Mouse (Mus musculus): ENCODE data around the gene Mlip. TPM values are rescaled to one million over a fixed set of nuclear protein-coding genes. Genes with fewer than 3 reads are reported as not detected.
"Not testable (repeated sequence)": the region's sequence is repeated elsewhere in the genome, so short reads cannot be mapped to it uniquely, and the experiment has no call there.

The Mlip gene
- polyA plus RNA-seq, 1 experiment from 2014 or later, result 0.29 TPM

GRCm38 (mm10) chr9:77379625-77380024, 26.9 kb upstream of the Mlip start:
- no peaks in the 10 kb centered on the region for H3K9me3 ChIP-seq
- no peaks in the 10 kb centered on the region for H3K27me3 ChIP-seq (replicated peaks; ENCODE audit: low read depth, poor library complexity, severe bottlenecking)
- no peak overlapping the region for H3K4me3 ChIP-seq
- DNase-seq (ENCODE audit: low spot score), result peak; percentile 81
- H3K36me3 ChIP-seq (replicated peaks), result no peaks in the 10 kb centered on the region
- no peak overlapping the region for H3K27ac ChIP-seq (replicated peaks)
- WGBS, result 39% methylated on average over 5 of the region's 5 CpGs
- H3K4me1 ChIP-seq, result peaks cover 7% of the 10 kb centered on the region; the same call in 1 of the 2 replicates

- no peaks in the 10 kb centered on the region for H3K27me3 ChIP-seq (replicated peaks; ENCODE audit: low read depth, poor library complexity, severe bottlenecking)
- no peak overlapping the region for H3K4me3 ChIP-seq
- H3K9me3 ChIP-seq, result no peaks in the 10 kb centered on the region
- H3K36me3 ChIP-seq (replicated peaks), result no peaks in the 10 kb centered on the region
- no peak for DNase-seq (ENCODE audit: low spot score)
- H3K4me1 ChIP-seq, result peaks cover 5% of the 10 kb centered on the region; the same call in 1 of the 2 replicates
- 77% methylated on average over 10 of the region's 10 CpGs for WGBS
- H3K27ac ChIP-seq (replicated peaks), result no peak overlapping the region
Measured at GRCm38 (mm10) chr9:77377696-77378095, 24.9 kb upstream of the Mlip start.

DNA sequence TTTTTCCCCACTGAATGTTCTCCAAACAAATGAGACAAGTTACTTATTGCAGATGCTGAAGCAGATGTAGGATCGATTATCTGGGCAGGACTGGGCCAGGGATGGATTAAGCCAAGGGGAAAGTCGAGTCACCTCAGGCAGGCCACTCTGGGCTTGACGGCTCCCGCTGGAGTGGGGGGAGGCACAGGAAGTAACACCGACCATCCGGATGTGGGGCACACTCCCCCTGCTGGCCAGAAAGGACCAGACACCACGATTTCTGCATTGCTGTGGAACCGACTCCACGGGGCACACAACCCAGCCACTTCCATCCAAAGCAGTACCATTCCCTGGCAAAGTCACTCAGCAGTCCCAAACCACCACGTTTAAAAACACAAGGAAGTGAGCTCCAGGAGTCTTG, 24.3 kb upstream of the Mlip start:
- WGBS, result 70% methylated on average over 10 of the region's 10 CpGs
- no peaks in the 10 kb centered on the region for H3K9me3 ChIP-seq
- DNase-seq (ENCODE audit: low spot score), result peak; percentile 41
- no peak overlapping the region for H3K27ac ChIP-seq (replicated peaks)
- H3K27me3 ChIP-seq (replicated peaks; ENCODE audit: low read depth, poor library complexity, severe bottlenecking), result no peaks in the 10 kb centered on the region
- H3K36me3 ChIP-seq (replicated peaks), result no peaks in the 10 kb centered on the region
- H3K4me3 ChIP-seq, result no peak overlapping the region
- no peaks in the 10 kb centered on the region for H3K4me1 ChIP-seq

GRCm38 (mm10) chr9:77376561-77376960, 23.8 kb upstream of the Mlip start:
- no peaks in the 10 kb centered on the region for H3K36me3 ChIP-seq (replicated peaks)
- H3K27me3 ChIP-seq (replicated peaks; ENCODE audit: low read depth, poor library complexity, severe bottlenecking), result no peaks in the 10 kb centered on the region
- DNase-seq (ENCODE audit: low spot score), result no peak
- H3K4me1 ChIP-seq, result no peaks in the 10 kb centered on the region
- no peaks in the 10 kb centered on the region for H3K9me3 ChIP-seq
- WGBS, result 87% methylated on average over 7 of the region's 7 CpGs
- no peak overlapping the region for H3K27ac ChIP-seq (replicated peaks)
- no peak overlapping the region for H3K4me3 ChIP-seq

- no peaks in the 10 kb centered on the region for H3K4me1 ChIP-seq
- no peaks in the 10 kb centered on the region for H3K36me3 ChIP-seq (replicated peaks)
- H3K27ac ChIP-seq (replicated peaks), result no peak overlapping the region
- no peaks in the 10 kb centered on the region for H3K27me3 ChIP-seq (replicated peaks; ENCODE audit: low read depth, poor library complexity, severe bottlenecking)
- H3K9me3 ChIP-seq, result no peaks in the 10 kb centered on the region
- no peak for DNase-seq (ENCODE audit: low spot score)
- H3K4me3 ChIP-seq, result no peak overlapping the region
- WGBS, result 63% methylated on average over 3 of the region's 3 CpGs
Measured at GRCm38 (mm10) chr9:77370706-77371105, 17.9 kb upstream of the Mlip start.

DNA sequence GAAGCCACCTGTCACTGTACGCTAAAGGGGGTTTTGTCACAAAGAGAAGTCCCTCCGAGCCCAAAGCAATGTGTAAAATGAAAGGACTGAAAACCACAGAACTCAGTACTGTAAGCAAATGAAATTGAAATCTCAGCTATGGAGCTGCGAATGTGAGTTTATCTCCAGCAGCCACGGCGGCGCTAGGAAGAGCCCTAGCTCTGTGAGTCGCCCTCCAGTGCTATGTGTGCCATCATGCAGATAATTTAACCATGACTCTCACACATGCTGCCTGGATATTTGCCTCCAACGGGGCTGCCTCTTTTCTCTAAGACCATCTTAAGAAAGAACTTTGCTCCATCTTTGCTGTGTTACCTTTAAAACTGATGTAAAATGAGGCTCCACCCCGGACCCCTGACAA, 16.5 kb upstream of the Mlip start:
- no peaks in the 10 kb centered on the region for H3K4me1 ChIP-seq
- WGBS, result 84% methylated on average over 9 of the region's 9 CpGs

DNA sequence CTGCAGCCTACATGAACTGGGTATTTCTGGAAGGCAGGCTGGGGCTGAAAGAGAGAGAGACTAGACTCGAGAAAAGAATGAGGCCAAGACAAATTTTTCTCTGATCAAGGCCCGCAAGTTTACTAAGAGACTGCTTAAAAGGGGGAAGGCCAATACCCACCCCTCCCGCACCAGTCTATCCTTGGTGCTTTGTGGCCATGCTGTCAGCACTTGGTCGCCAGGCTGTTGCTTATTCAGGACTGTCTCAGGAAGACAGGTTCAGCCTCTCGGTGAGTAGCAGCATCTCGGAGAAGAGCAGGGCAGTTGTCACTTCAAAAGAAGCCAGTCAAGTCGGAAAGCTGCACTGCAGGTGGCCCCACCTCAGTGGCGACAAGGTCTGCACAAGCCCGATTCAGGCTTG, 11.9 kb upstream of the Mlip start:
- not testable (repeated sequence) for DNase-seq (ENCODE audit: low spot score); H3K36me3 ChIP-seq (replicated peaks); H3K27ac ChIP-seq (replicated peaks); H3K4me3 ChIP-seq; H3K9me3 ChIP-seq; H3K4me1 ChIP-seq; H3K27me3 ChIP-seq (replicated peaks; ENCODE audit: low read depth, poor library complexity, severe bottlenecking)
- WGBS, result 67% methylated on average over 9 of the region's 9 CpGs

More for the DNA sequence above, 16.5 kb upstream of the Mlip start:
- DNase-seq (ENCODE audit: low spot score), result no peak
- Histone ChIP-seq H3K9me3 (no peaks in the 10 kb centered on the region), H3K4me3 (no peak overlapping the region), H3K27ac (replicated peaks) (no peak overlapping the region), H3K27me3 (replicated peaks; ENCODE audit: low read depth, poor library complexity, severe bottlenecking) (no peaks in the 10 kb centered on the region), H3K36me3 (replicated peaks) (no peaks in the 10 kb centered on the region)

GRCm38 (mm10) chr9:77362906-77363305, 10.1 kb upstream of the Mlip start:
- H3K4me3 ChIP-seq, result no peak overlapping the region
- no peaks in the 10 kb centered on the region for H3K36me3 ChIP-seq (replicated peaks)
- DNase-seq (ENCODE audit: low spot score), result no peak
- no peak overlapping the region for H3K27ac ChIP-seq (replicated peaks)
- no peaks in the 10 kb centered on the region for H3K27me3 ChIP-seq (replicated peaks; ENCODE audit: low read depth, poor library complexity, severe bottlenecking)
- H3K4me1 ChIP-seq, result 0 out of 2 replicates have a peak, but pooled peaks cover 3% of the 10 kb centered on the region
- H3K9me3 ChIP-seq, result no peaks in the 10 kb centered on the region

DNA sequence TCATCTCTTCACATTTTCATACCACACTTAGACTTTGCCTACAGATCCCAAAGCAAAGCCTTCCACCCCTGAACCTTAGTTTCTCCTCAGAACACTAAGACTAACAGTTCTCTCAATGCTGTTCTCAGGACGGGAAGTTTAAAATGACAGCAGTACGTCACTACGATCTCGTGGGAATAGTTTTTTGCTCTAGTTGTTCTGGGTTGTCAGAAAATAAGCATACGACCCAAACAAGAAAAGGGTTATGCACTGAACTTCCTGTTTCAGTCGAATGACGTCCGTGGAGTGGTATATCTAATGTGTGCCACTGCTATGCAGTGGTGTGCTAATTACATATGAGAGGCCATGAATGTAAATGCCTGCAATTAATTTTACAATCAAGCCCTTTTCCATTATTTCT, 7.9 kb upstream of the Mlip start:
- no peak for DNase-seq (ENCODE audit: low spot score)
- H3K4me1 ChIP-seq, result 0 out of 2 replicates have a peak, but pooled peaks cover 3% of the 10 kb centered on the region
- no peaks in the 10 kb centered on the region for H3K27me3 ChIP-seq (replicated peaks; ENCODE audit: low read depth, poor library complexity, severe bottlenecking)
- no peaks in the 10 kb centered on the region for H3K36me3 ChIP-seq (replicated peaks)
- H3K27ac ChIP-seq (replicated peaks), result no peak overlapping the region
- no peaks in the 10 kb centered on the region for H3K9me3 ChIP-seq
- H3K4me3 ChIP-seq, result no peak overlapping the region
- WGBS, result 83% methylated on average over 8 of the region's 8 CpGs

DNA sequence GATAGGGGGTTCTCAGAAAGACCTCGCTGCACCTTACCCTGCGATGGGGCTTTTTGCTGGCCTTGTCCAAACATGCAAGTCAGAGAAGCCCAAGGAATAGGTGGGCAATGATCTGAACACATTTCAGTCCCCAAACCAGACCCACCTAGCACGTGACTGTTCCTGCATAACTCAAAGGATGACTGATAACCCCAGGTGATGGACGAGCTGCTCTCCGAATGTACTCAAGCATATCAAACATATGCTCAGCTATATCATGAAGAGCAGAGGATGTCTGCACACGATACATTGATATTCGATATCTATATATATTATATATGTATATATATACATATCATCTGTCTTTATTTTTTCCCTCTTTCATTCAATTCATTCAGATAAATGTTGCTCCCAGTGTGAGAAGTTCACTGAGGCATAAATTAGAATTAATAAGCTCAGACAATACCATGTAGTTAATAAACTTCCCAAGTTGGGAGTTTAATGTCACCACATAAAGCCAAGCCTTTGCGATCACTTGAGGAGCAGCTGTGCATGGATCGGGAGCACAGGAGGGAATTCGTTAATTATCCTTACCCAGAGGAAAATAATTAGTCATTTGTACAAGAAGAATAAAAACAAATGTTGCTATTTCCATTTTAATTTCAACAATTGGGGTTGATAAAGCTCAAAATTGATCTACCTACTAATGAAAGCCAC, 6.7 kb upstream of the Mlip start:
- Histone ChIP-seq H3K36me3 (replicated peaks) (no peaks in the 10 kb centered on the region), H3K4me3 (no peak overlapping the region), H3K27me3 (replicated peaks; ENCODE audit: low read depth, poor library complexity, severe bottlenecking) (no peaks in the 10 kb centered on the region), H3K27ac (replicated peaks) (no peak overlapping the region), H3K4me1 (0 out of 2 replicates have a peak, but pooled peaks cover 3% of the 10 kb centered on the region), H3K9me3 (no peaks in the 10 kb centered on the region)
- no peak for DNase-seq (ENCODE audit: low spot score)
- WGBS, result 90% methylated on average over 10 of the region's 10 CpGs

- Histone ChIP-seq H3K27me3 (replicated peaks; ENCODE audit: low read depth, poor library complexity, severe bottlenecking) (no peaks in the 10 kb centered on the region), H3K36me3 (replicated peaks) (no peaks in the 10 kb centered on the region), H3K27ac (replicated peaks) (no peak overlapping the region), H3K4me3 (no peak overlapping the region), H3K9me3 (no peaks in the 10 kb centered on the region), H3K4me1 (no peaks in the 10 kb centered on the region)
- 82% methylated on average over 4 of the region's 4 CpGs for WGBS
- no peak for DNase-seq (ENCODE audit: low spot score)
Measured at GRCm38 (mm10) chr9:77353942-77354341, 1.2 kb upstream of the Mlip start.

DNA sequence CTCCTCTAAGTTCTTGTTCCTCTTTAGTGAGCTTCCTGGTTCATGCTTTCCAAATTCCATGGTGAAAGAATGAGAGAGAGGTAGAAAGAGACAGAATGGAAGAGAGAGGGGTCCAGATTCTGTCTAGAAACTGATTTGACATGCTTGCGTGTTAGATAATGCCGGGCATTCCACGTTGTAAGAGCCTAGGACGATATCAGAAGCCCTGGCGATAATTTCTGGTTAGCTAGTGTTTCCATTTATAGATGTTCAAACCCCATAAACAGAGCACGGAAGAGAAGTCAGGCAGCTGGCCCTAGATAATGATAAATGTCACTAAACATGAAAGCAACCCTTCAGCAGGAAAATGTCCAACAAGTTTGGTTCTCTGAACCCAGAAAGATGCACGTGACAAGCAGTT, 5.1 kb downstream of the Mlip start:
- Histone ChIP-seq H3K36me3 (replicated peaks) (no peaks in the 10 kb centered on the region), H3K27ac (replicated peaks) (no peak overlapping the region), H3K4me3 (no peak overlapping the region), H3K9me3 (no peaks in the 10 kb centered on the region), H3K4me1 (no peaks in the 10 kb centered on the region), H3K27me3 (replicated peaks; ENCODE audit: low read depth, poor library complexity, severe bottlenecking) (no peaks in the 10 kb centered on the region)
- WGBS, result 87% methylated on average over 7 of the region's 7 CpGs
- no peak for DNase-seq (ENCODE audit: low spot score)

DNA sequence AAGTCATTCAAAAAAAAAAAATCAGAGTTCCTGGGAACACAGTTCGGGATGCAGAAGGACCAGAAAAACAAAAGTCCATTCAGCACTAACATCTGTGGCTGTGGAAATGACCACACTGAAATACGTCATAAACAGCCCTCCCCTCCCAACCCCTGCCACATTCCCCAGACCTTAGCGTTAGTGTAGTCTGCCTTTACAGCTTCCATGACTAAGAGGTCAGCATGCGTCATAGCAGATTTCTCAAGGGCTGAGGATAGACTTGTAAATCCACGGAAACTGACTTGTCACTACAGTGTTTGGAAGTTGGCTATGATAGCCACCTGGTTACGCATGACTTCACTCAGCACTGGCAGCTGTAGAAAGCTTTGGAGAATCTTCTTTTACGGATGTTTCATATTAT, 8.5 kb downstream of the Mlip start:
- H3K27ac ChIP-seq (replicated peaks), result no peak overlapping the region
- 68% methylated on average over 7 of the region's 7 CpGs for WGBS
- no peaks in the 10 kb centered on the region for H3K36me3 ChIP-seq (replicated peaks)
- no peak overlapping the region for H3K4me3 ChIP-seq
- H3K9me3 ChIP-seq, result no peaks in the 10 kb centered on the region
- H3K4me1 ChIP-seq, result peaks cover 11% of the 10 kb centered on the region
- no peaks in the 10 kb centered on the region for H3K27me3 ChIP-seq (replicated peaks; ENCODE audit: low read depth, poor library complexity, severe bottlenecking)
- DNase-seq (ENCODE audit: low spot score), result no peak
